Mouse (Mus musculus): ENCODE measurements around the gene Sorbs1.
A peak's percentile ranks its signal among the peaks of the same experiment; 100 is the strongest.

The Sorbs1 gene

DNA sequence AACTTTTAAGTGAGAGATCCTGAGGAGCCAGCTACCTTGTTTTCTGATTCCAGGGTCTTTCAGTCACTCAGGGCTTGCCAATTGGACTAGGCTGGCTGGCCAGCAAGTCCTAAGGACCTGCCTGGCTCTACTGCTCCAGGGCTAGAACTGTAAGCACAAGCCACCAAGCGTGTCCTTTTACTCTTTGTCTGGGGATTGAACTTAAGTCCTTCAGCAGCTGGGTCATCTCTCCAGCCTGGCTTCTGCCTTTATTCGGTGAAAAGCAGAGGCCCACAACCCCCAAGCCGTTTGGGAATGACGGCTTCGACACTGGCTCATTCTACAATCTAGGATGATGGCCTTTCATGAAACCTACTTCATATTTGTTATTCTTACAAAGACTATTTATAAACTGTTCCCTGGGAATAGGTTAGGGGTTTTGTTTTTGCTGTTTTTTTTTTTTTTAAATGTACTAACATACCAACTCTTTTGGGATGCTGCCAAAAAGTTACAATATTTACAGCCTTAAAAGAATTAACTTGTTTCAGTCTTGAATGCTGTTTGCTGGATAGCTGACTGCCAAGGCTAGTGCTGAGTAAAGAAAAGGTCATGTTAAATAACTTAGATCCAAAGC is 167.2 kb downstream of the Sorbs1 start:
- no peak for DNase-seq (ENCODE audit: low spot score)

DNA sequence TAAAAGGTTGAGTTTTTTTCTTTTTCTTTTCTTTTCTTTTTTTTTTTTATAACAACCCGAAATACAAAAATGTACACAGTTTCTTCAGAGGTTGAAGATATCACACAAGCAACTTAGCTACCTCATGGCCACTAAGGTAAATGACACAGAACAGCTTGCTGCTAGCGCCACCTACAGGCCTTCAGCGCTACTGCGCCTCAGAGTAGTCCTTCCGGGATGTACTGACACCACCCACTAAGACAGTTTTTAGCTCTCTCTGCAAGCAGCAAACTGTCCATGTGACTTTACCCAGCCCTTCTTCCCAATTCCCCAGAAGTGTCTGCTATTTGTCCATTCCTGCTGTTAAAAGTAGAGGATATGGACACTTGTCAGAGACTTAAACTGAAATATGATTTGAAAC is 167.9 kb downstream of the Sorbs1 start:
- peak; percentile 58 for DNase-seq (ENCODE audit: low spot score)

DNA sequence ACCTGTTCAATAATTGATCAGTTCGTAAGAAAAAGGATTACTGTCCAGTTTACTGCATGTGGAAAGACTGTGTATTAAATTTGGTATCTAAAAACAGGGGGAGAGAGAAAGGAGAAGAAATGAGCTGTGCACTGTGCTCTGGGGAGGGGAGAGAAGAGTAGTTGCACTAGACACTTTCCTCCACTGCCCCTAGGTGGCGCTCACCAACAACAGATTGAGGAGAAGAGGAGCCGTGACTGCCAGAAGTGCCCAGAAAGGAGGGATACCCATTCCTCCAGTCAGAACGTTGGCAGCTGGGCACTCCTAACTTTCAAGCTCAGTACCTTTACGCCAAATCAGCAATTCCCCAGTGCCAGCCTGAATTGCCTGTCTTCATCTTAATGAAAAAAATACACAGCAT is 170.6 kb downstream of the Sorbs1 start:
- peak; percentile 82 for DNase-seq (ENCODE audit: low spot score)

DNA sequence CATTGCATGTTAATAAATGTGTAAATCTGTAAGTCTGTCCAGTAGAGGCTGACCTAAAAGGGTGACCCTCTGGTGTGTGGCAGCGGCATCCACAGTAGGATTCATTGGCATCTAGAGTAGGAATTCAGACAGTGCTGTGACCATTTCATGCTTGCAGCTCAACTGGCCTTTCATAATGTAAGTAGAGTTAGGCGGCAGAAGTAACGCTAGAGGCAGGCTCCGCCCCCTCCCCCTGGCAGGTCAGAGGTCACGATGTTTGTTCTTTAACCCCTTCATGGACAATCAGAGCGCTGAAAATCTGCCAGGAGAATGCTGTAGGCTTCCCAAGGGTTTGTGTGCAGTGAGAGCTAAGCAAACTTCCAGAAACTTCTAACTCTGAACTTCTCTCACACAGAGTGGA is 172.4 kb downstream of the Sorbs1 start:
- DNase-seq (ENCODE audit: low spot score) = no peak

DNA sequence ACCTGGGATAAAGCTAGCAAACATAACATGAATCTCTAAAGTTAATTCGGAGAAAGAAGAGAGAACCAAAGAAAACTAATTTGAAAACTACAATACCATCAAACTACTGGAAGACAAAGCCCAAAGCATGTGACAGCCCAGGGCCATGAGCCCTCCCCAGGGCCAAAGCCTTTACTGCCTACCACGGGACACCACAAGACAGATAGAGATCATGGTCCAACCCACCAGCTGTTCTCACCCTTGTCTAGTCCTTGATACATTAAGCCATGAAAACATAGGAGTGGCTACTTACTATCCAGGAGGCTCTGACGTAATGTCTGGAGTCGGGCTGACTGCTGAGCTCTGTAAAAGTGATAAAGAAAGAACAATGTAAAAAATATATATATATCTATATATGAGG is 176.9 kb downstream of the Sorbs1 start:
- no peak for DNase-seq (ENCODE audit: low spot score)

DNA sequence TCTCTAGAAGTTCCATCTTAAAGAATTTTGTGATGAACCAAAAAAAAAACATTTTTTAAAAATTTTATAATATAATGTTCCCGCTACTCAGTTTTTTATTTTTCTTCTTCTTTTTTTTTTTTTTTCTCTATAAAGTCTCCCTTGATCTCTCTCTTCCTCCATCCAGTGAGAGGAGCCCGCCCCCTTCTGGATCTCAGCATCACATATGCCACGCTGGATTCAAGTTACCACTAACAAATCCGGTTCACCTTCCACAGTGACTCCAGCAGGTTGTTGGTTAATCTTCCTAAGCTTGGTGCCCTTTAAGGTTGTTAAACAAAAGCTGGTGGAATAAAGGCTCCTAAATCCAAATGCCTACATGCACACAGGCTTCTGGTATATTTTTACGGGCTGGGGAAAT is 179.7 kb downstream of the Sorbs1 start:
- DNase-seq (ENCODE audit: low spot score) = no peak

DNA sequence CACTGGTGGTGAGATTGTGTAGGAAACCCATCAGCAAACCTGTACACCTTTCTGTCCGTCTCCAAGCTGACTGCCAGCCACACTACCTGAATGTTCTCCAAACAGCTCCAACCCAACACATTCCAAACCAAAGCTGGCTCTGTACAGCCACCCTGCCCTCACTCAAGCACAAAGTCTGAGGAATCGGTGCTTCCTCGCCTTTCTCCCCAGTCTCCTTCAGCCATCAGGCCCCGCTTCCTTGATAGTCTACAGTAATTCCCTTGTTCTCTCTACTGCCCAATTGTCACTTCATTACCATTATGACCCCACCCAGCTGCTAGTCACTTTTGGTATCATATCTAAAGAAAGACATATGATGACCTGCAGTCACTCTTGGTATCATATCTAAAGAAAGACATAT is 180.5 kb downstream of the Sorbs1 start:
- no peak for DNase-seq (ENCODE audit: low spot score)

DNA sequence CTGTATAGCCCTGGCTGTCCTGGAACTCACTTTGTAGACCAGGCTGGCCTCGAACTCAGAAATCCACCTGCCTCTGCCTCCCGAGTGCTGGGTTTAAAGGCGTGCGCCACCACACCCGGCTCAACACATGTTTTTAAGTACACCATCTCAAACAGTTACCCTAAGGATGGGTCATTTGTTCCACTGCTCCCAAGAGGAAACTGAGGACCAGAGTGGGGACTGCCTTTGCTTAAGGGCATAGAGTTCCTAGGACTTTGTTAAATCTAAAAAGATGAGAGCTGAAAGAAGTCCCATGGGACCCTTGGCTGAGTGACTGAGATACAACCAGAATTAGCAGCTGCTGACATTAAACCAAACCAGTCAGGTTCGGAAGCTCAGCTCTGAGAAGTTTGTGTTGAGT is 181.3 kb downstream of the Sorbs1 start:
- no peak for DNase-seq (ENCODE audit: low spot score)

DNA sequence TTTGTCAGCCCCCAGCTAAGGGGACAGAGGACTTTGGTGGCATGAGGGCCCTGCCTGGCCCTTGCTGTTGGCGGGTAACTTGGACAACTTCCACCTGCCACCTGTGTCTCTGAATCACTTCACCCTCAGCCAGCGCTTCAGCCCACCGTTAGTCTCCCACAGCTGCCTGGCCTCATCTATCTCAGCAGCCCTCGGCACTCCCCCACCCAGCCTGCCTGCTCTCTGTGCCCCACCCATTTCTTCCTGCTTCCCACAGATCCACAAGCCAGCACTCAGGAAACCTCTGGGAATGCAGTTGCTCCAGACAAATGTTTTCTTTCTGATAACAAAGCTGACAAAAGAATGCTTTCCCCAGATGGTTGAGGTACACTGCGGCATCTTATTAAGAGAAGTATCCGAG is 181.7 kb downstream of the Sorbs1 start:
- DNase-seq (ENCODE audit: low spot score) = peak; percentile 16

DNA sequence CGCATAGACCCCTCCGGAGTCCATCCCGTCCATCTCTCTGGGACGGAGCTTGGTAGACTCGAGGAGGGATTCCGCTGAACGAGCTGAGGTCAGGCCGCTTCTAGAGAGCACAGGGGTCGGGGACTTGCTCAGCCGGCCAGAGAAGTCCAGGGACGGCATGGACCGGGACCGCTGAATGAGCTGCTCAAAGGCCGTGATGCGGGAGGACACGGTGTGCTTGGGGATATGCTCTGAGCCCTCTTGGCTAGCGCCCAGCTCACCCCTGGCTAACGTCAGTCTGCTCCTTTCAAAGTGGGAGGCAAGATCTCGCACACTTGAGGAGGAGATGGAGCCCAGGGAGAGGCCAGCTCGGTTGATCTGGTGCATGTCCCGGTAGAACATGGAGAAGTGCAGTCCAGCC is 187.5 kb downstream of the Sorbs1 start:
- no peak for DNase-seq (ENCODE audit: low spot score)

DNA sequence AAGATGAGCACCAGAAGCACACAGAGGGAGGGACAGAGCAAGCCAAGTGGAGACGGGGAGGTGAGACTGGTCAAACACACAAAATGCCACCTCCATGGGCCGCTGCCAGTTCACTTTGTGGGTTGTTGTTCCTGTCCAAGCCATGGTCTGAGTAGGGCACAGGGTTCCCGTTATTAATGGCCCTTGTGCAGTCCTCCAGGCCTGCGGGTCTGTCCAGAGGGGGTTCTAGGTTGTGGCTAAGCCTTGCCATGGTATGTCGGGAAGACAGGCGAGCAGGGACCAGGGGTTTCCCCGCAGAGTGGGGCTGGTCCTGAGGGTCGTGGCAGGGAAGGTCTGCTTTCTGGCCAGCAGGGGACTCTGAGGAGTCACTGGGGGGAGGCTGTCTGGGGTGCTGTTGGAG is 188.2 kb downstream of the Sorbs1 start:
- no peak for DNase-seq (ENCODE audit: low spot score)

DNA sequence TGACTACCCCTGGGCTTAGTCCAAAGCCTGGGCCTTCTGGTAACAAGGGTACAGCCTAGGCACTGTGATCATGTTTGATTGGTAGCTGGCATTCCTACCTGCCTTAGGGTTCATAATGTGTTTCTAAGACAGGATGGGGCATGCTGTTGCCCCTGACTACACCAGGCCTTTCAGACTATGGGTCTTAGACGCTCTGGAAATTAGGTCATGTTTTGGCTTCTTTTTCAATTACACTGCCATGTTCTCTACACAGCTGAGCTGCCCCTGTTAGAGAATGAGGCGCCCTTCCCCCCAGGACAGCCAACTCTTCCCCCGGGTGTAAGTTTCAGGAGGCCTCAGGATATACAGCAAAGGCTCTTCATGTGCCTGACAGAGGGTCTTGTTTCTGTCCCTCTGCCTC is 191.4 kb downstream of the Sorbs1 start:
- no peak for DNase-seq (ENCODE audit: low spot score)

DNA sequence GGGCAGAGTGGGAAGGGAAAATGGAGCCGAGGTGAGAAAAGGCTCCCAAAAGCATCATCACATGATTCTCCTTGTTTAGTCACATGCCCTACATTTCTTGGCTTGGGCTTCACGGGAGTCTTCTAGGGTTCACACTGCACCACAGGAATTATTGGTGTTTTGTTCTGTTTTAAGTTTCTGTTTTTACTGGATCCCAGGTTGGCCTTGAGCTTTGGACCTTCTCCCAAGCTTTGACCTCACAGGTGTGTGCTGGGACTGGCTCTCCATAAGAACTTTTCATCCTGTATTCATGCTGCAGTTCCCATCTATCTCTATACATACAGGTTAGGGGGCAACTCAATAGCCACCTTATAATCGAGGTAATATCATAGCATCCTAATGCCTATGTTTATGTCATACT is 194.4 kb downstream of the Sorbs1 start:
- no peak for DNase-seq (ENCODE audit: low spot score)

DNA sequence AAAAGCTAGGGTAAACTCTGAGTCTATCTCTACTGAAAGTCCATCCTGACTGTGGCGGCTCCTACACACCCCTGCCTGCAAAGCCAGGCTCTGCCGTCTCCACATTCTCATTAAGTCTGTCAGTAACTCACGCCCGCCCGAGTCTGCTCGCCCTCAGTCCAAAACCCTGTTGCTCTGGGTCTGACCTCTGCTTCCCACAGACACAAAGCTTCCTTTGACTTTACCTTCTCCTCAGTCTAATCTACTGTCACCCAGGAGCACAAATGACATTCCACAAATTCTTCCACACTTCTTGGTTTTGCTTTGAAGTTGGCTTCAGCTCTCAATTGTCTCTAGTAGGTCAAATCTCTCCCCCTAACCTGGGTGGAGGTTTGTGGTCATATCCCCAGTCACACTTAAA is 195.1 kb downstream of the Sorbs1 start:
- DNase-seq (ENCODE audit: low spot score) = no peak

DNA sequence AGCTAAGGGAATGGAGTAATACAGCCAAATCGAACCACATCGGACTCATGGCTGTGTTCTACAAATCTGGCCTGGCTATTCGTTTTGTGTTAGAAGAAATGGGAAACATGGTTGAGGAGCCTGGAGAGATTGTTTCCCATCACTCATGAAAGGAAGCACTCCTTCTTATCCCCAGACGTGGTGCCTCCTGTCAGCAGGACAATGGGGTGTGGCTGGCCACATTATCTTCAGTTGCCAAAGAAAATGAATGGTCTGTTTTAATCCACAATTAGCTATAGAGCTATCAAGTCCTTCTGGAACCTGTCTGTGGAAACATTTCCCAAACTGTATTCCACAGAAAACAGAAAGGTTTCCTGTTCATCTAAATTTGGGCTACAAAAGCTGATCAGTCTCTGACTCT is 196.6 kb downstream of the Sorbs1 start:
- DNase-seq (ENCODE audit: low spot score) = no peak

DNA sequence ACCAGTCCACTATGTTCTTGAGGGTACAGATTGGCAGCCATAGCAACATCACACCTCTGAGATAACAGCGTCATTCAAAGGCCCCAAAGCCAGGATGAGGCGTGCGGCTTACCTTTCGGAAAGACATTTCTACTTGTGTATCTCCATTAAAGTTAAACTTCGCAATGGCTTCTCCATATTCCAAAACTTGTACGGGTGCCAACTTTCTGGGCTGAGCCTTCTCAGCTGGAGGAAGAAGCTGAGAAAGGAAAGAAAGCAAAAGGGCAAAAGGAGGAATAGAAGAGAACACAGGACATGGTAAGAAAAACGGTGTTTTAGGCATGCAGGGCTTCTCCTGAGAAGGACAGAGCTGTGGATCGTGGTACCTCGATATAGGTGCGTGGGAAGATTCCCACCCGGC is 199.3 kb downstream of the Sorbs1 start:
- no peak for DNase-seq (ENCODE audit: low spot score)

DNA sequence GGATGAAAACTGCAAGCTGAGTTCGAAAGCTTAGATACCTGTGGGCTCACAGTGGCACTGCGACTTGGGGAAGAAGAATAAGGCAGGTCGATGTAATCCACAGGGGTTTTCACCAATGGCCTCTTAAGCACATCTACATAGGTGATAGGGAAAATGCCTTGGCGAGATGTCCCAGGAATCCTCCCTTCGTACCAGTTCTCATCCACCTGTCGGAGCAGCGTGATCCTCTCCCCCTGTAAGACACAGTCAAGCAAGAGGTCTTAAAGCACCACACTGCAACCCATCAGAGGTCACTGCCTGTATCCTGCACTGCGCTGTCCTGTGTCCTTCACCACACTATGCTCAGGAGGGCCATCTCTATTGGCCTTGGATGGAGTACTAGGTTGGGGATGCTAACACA is 201.9 kb downstream of the Sorbs1 start:
- no peak for DNase-seq (ENCODE audit: low spot score)

DNA sequence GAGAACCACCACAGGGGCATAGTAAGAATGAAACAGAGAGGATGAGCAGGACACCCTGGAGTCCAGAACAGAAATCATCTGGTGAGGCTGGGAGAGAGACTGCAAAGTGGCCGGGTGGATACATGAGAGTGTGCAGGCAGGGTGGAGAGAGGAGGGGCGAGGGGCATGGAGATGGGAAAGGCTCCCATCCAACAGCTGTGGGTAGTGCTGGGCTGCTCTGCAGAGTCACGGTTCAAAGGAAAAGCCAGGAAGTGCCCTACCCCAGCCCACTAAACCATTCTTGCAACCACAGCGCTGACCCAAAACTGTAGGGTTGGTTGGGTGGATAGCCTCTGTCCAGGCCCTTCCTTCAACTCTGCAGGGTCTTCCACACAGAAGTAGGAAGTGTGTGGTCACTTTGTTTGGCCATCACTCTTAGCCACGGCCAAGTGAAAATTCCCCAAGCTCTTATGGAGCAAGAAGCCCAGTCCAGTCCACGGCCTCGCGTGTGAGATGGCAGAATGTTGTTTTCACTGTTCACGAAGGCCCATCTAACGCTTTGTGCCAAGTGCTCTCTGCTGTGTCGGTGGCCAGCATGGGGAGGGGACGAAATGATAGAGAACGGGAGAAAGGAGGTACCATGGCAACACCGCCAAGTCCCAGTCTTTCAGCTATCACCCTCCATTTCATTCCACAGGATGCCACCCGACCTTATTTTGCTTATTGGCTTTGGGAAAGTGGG is 203.0 kb downstream of the Sorbs1 start:
- DNase-seq (ENCODE audit: low spot score) = no peak

DNA sequence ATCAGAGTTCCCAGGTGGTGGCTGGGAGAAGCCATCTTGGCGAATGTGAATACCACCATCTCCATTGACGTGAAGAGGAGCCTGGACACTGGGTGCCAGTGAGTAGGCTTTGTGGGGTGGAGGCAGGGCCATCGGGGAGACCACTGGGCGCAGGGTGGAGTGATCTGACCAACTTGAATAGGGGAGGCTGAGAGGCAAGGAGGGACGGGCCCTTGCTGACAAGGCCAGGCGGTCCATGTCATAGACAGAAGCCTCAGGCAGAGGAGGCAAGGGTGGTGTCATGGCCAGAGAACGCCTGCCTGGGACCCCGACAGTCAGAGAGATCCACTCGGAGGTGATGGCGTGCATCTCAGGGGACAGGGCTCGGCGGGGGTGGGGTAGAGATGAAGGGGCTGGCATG is 203.7 kb downstream of the Sorbs1 start:
- no peak for DNase-seq (ENCODE audit: low spot score)

DNA sequence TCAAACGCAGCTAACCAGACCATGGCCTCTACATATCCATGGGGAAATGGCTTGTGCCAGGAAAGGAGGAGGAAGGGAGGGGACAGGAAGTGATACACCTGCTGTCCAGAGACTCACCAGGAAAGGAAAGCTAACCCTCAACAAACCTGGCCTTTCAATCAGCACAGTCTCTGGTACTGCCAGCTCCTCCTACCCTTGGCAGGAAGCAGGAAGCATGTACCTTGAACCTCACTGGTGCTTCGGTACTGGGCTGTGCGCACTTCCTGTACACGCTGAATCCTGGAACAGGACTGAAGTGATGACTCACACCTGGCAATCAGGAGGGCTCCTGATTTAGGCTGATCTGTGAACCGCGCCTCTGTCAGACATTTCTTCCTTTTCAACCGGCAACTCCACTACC is 206.0 kb downstream of the Sorbs1 start:
- no peak for DNase-seq (ENCODE audit: low spot score)

DNA sequence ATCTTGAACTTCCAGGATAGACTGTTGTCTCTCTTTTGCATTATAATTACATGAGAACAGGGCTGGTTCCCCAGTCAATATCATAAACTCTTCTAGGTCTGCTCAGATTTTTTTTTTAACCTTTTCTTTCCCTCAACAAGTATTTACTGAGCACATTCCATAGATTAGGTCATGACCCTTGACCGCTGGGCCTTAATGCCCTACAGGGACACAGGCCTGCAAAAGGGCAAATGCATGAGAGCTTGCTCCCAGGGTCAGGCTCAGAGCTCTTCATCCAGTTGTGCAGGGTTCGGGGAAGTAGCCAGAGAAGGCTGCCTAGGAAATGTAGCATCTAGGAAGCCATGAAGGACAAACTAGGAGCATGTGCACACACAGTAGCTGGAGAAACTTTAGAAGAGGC is 206.9 kb downstream of the Sorbs1 start:
- no peak for DNase-seq (ENCODE audit: low spot score)

DNA sequence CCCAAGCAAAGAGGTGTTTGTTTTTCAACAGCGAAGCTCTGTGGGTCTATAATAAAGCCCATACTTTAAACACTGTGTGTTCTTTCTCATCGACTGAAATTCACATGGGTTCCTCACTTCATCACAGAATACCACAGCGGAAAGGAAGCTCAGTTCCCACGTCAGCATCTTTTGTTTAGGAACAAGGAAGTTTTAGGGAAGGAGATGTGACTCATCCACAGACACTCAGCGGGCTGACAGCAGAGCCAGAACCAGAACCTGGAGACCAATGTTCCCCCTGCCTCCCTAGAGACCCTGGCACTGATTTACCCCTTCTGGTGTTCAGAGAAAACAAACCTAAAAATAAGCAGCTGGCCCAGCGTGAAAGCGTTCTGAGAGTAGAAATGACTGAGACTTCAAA is 208.1 kb downstream of the Sorbs1 start:
- DNase-seq (ENCODE audit: low spot score) = no peak

DNA sequence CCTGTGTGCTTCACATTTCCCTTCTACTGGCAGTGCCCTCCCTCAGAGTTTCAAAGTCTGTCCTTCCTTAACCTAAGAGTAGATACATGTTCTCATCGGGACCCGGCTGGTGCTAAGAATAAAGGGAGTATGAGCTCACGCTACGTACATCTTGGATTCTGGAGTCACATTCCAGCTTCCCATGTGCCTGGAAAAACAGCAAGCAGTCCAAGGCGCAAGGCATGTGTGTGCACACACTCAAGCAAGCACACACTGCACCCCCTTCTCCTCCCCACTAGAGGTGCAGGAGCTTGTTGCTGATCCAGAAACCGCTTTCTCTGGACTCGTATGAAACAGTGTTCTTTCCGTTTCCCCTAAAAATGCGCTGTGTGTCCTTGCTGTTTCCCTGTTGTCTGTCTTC is 210.7 kb downstream of the Sorbs1 start:
- no peak for DNase-seq (ENCODE audit: low spot score)

DNA sequence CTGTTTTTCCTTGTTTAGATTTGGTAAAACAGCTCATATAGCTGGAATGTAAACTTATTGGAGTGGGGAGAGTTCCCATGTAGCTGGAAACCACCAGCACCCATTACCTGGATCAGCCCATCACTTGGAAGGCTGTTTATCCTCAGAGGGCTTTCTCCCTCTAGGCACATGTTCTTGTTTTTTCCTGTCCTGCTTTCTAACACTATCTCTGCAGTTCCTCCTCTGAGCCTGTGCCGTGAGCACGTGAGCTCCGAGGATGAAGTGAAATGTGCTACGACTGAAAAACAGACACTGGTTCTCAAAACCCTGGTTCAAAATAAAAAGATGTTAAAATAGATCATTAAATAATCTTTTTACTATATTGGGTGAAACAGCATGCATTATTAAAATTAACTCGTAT is 211.1 kb downstream of the Sorbs1 start:
- no peak for DNase-seq (ENCODE audit: low spot score)

Data from lung, postnatal 25 days (tissue).